Mouse (Mus musculus) kidney, adult 2 months (tissue): ENCODE results near the gene Mlh1.

Experiments used
- CTCF ChIP-seq: fragments of 200-500 bp; conservative IDR thresholded peaks from 2 replicates; pipeline ENCODE4 v1.5.1; 2011; ENCODE audit warnings: low read depth, mild to moderate bottlenecking, control low read depth, low read length, moderate library complexity, mixed read lengths; ENCODE audit not compliant: insufficient read depth, insufficient read length
- POLR2A ChIP-seq: fragments of 200-500 bp; IDR thresholded peaks from one replicate; pipeline ENCODE4 v1.6.1; 2011; ENCODE audit warnings: low read depth, low read length, control low read depth

- TF ChIP-seq CTCF (no peak), POLR2A (no peak)
These were observed 33.9 kb downstream of the Mlh1 start for GRCm38 (mm10) chr9:111237726-111238125.
